Mouse (Mus musculus) lung, adult 2 months (tissue): ENCODE results near the gene Clcn7.

Experiments used
- CTCF ChIP-seq: fragments of 200-500 bp; IDR thresholded peaks from 2 replicates; pipeline ENCODE4 v1.5.1; 2011; ENCODE audit warnings: mild to moderate bottlenecking, low read length, control low read depth; ENCODE audit not compliant: insufficient read depth
- POLR2A ChIP-seq: fragments of 200-500 bp; IDR thresholded peaks from 2 replicates; pipeline ENCODE4 v1.6.1; 2011; ENCODE audit warnings: low read depth, mild to moderate bottlenecking, control low read depth, low read length, borderline replicate concordance; ENCODE audit errors: extremely low read depth

DNA sequence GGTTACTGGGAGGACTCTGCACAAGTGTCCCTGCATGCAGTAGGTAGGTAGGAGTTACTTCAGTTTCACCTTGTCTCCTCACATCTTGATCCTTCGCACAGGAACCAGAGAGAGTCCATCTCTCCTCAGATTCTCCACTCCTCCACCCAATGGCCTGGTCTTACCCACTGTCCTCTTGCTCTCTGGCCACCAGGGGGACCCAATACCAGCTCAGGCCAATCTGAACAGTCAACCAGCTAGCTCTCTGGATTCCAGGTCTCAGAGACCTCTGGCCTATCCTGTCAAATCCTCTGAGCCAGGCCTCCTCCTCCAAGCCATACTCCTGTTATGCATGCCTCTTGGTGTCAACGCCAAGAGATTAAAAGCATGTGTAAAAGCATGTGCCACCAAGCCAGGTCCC lies 23.6 kb upstream of the Clcn7 start:
- TF ChIP-seq CTCF (peak; percentile 75), POLR2A (no peak)
